19 mouse cellular contexts compared by ENCODE assay signal in genomic region chr8:95668163-95668958, GRCm38 (mm10). TPM values are rescaled to one million over a fixed set of nuclear protein-coding genes. Genes with fewer than 3 reads are reported as not detected.
DNase-seq lines count a peak whose midpoint lies in the region; ATAC-seq and TF ChIP-seq lines count a peak whose summit lies in the region.
"Had no signal": no experiment of that assay in that cellular context is flagged by ENCODE, and none has a peak within 500 bp of the region (broad histone marks: within the 10 kb centered on the region; RNA-seq: fewer than 3 reads in every experiment).

No protein-coding gene starts in this region.

- H3K4me1 ChIP-seq in hindbrain, embryonic 13.5 days (replicated peaks), result peaks cover 5% of the 10 kb centered on the region
- H3K4me1 ChIP-seq in hindbrain, embryonic 11.5 days (replicated peaks; ENCODE audit: control insufficient read depth, insufficient read depth, low read length), result no peaks in the 10 kb centered on the region
- no peaks in the 10 kb centered on the region for H3K4me1 ChIP-seq in intestine, embryonic 14.5 days (replicated peaks; ENCODE audit: control insufficient read depth, insufficient read depth, low read length)
- H3K4me1 ChIP-seq in olfactory bulb, adult 2 months (ENCODE audit: control insufficient read depth, insufficient read depth, low read length), result peaks cover 17% of the 10 kb centered on the region
- H3K4me1 ChIP-seq in kidney, embryonic 14.5 days (ENCODE audit: control insufficient read depth, insufficient read depth, low read length), result no peaks in the 10 kb centered on the region
- H3K4me1 ChIP-seq: forebrain, embryonic 13.5 days; limb, embryonic 15.5 days; liver, embryonic 15.5 days had no signal

- TF ChIP-seq CTCF in brain, embryonic 14.5 days (IDR thresholded peaks at IDR 0.05; ENCODE audit: borderline replicate concordance, extremely low read depth, insufficient read depth, insufficient read length), result no peak
- no peak for TF ChIP-seq CTCF in olfactory bulb, adult 2 months (IDR thresholded peaks at IDR 0.05; ENCODE audit: insufficient read depth, low read depth, low read length)

- no peak for ATAC-seq in hindbrain, embryonic 13.5 days (ENCODE audit: low FRiP score)
- no peak for ATAC-seq in hindbrain, embryonic 11.5 days (ENCODE audit: low FRiP score)
- ATAC-seq in intestine, embryonic 14.5 days (replicated peaks; ENCODE audit: low FRiP score, low TSS enrichment, low read depth), result peak; percentile 71; the same call in 1 of the 2 replicates
- no peak for ATAC-seq in kidney, embryonic 14.5 days (ENCODE audit: low FRiP score, low TSS enrichment)
- ATAC-seq: forebrain, embryonic 13.5 days; inflammation-experienced regulatory T-cells, adult 6 months; lung, postnatal 0 days had no signal

- no peak overlapping the region for H3K4me3 ChIP-seq in hindbrain, embryonic 13.5 days
- no peak overlapping the region for H3K4me3 ChIP-seq in hindbrain, embryonic 11.5 days (ENCODE audit: low read depth, low read length)
- no peak overlapping the region for H3K4me3 ChIP-seq in intestine, embryonic 14.5 days (ENCODE audit: low read depth, low read length)
- H3K4me3 ChIP-seq in olfactory bulb, adult 2 months (ENCODE audit: insufficient read depth, low read depth, low read length), result no peak overlapping the region
- H3K4me3 ChIP-seq in kidney, embryonic 14.5 days (ENCODE audit: low read length), result no peak overlapping the region
- H3K4me3 ChIP-seq: forebrain, embryonic 13.5 days; heart, embryonic 12.5 days; limb, embryonic 15.5 days; liver, embryonic 15.5 days; megakaryocyte, embryonic 14.5 days; myocyte had no signal

- no peaks in the 10 kb centered on the region for H3K9me3 ChIP-seq in hindbrain, embryonic 13.5 days
- H3K9me3 ChIP-seq in hindbrain, embryonic 11.5 days (ENCODE audit: control insufficient read depth, low read length), result no peaks in the 10 kb centered on the region
- H3K9me3 ChIP-seq in intestine, embryonic 14.5 days (ENCODE audit: control insufficient read depth, low read length), result 0 out of 2 replicates have a peak, but pooled peaks cover 2% of the 10 kb centered on the region
- H3K9me3 ChIP-seq in kidney, embryonic 14.5 days (ENCODE audit: control insufficient read depth, low read length), result no peaks in the 10 kb centered on the region
- H3K9me3 ChIP-seq: limb, embryonic 15.5 days; liver, embryonic 15.5 days had no signal

- H3K27me3 ChIP-seq in hindbrain, embryonic 13.5 days, result no peaks in the 10 kb centered on the region
- H3K27me3 ChIP-seq in hindbrain, embryonic 11.5 days (ENCODE audit: control insufficient read depth, insufficient read depth, low read length), result no peaks in the 10 kb centered on the region
- peaks cover 5% of the 10 kb centered on the region for H3K27me3 ChIP-seq in intestine, embryonic 14.5 days (replicated peaks; ENCODE audit: control insufficient read depth, insufficient read depth, low read length)
- peaks cover 7% of the 10 kb centered on the region; the same call in 1 of the 2 replicates for H3K27me3 ChIP-seq in kidney, embryonic 14.5 days (ENCODE audit: control insufficient read depth, insufficient read depth, low read length)

- WGBS in hindbrain, embryonic 13.5 days, result 61% methylated on average over 8 of the region's 8 CpGs
- WGBS in hindbrain, embryonic 11.5 days, result 64% methylated on average over 8 of the region's 8 CpGs
- 50% methylated on average over 8 of the region's 8 CpGs for WGBS in intestine, embryonic 14.5 days
- 39% methylated on average over 8 of the region's 8 CpGs for WGBS in olfactory bulb, adult 2 months
- WGBS in kidney, embryonic 14.5 days, result 54% methylated on average over 8 of the region's 8 CpGs

- no peak overlapping the region for H3K4me2 ChIP-seq in hindbrain, embryonic 13.5 days
- no peak overlapping the region for H3K4me2 ChIP-seq in hindbrain, embryonic 11.5 days (replicated peaks; ENCODE audit: low read depth, low read length)
- H3K4me2 ChIP-seq in intestine, embryonic 14.5 days (ENCODE audit: low read length), result no peak overlapping the region
- no peak overlapping the region for H3K4me2 ChIP-seq in kidney, embryonic 14.5 days (replicated peaks; ENCODE audit: low read depth, low read length)
- H3K4me2 ChIP-seq: forebrain, embryonic 13.5 days; heart, embryonic 12.5 days; limb, embryonic 15.5 days; liver, embryonic 15.5 days had no signal

- no peaks in the 10 kb centered on the region for H3K36me3 ChIP-seq in hindbrain, embryonic 13.5 days
- no peaks in the 10 kb centered on the region for H3K36me3 ChIP-seq in hindbrain, embryonic 11.5 days (ENCODE audit: control insufficient read depth, insufficient read depth, low read length)
- no peaks in the 10 kb centered on the region for H3K36me3 ChIP-seq in intestine, embryonic 14.5 days (ENCODE audit: control insufficient read depth, insufficient read depth, low read length)
- no peaks in the 10 kb centered on the region for H3K36me3 ChIP-seq in kidney, embryonic 14.5 days (ENCODE audit: control insufficient read depth, insufficient read depth, low read length)
- H3K36me3 ChIP-seq: heart, embryonic 12.5 days; limb, embryonic 15.5 days; liver, embryonic 15.5 days had no signal

- peak overlapping the region; percentile 55 for H3K27ac ChIP-seq in hindbrain, embryonic 13.5 days
- H3K27ac ChIP-seq in hindbrain, embryonic 11.5 days (ENCODE audit: low read depth, low read length), result no peak overlapping the region
- H3K27ac ChIP-seq in intestine, embryonic 14.5 days (ENCODE audit: low read depth), result no peak overlapping the region
- H3K27ac ChIP-seq in olfactory bulb, adult 2 months (ENCODE audit: insufficient read depth, low read depth, low read length), result peak overlapping the region; percentile 50; the same call in 1 of the 2 replicates
- no peak overlapping the region for H3K27ac ChIP-seq in kidney, embryonic 14.5 days (ENCODE audit: low read depth, low read length)
- H3K27ac ChIP-seq: forebrain, embryonic 13.5 days; limb, embryonic 15.5 days; liver, embryonic 15.5 days had no signal

- 0 out of 2 replicates have a peak overlapping the region, but pooled peaks have one; percentile 3 for H3K9ac ChIP-seq in hindbrain, embryonic 13.5 days
- no peak overlapping the region for H3K9ac ChIP-seq in hindbrain, embryonic 11.5 days (ENCODE audit: low read depth, low read length)
- no peak overlapping the region for H3K9ac ChIP-seq in intestine, embryonic 14.5 days (ENCODE audit: low read length)
- no peak overlapping the region for H3K9ac ChIP-seq in kidney, embryonic 14.5 days (ENCODE audit: low read depth, low read length)
- H3K9ac ChIP-seq: forebrain, embryonic 13.5 days; heart, embryonic 12.5 days; limb, embryonic 15.5 days; liver, embryonic 15.5 days had no signal

- TF ChIP-seq POLR2A in brain, embryonic 14.5 days (IDR thresholded peaks at IDR 0.05; ENCODE audit: borderline replicate concordance, extremely low read depth, insufficient read depth, insufficient read length, poor library complexity, severe bottlenecking), result no peak
- TF ChIP-seq POLR2A in olfactory bulb, adult 2 months (IDR thresholded peaks at IDR 0.05; ENCODE audit: insufficient read depth, low read depth, low read length), result no peak

- DNase-seq in hindbrain, embryonic 11.5 days (ENCODE audit: low spot score), result no peak
- peak; percentile 35 for DNase-seq in brain, embryonic 14.5 days (ENCODE audit: low read depth)
- no peak for DNase-seq in intestine, embryonic 14.5 days (ENCODE audit: low spot score)
- DNase-seq in lung, postnatal 36 days, result no peak
- DNase-seq: cerebellum, adult 2 months; cerebellum, postnatal 36 days; right cerebral cortex, postnatal 14 days; thymus, postnatal 14 days had no signal

RNA-seq across cellular contexts. Expression of gene Ndrg4, which starts 8.4 kb away (rescaled TPM):
- 224 and 229 TPM in 2 replicates for polyA plus RNA-seq in hindbrain, embryonic 13.5 days (2015; fragmentation: Nextera tagmentation; extraction: Ambion mirVana)
- polyA plus RNA-seq in hindbrain, embryonic 11.5 days (2014; fragmentation: Nextera tagmentation; extraction: Ambion mirVana), result 45.0 and 61.6 TPM in 2 replicates
- polyA plus RNA-seq in brain, embryonic 14.5 days (2012; rRNA removed), result 348 and 357 TPM in 2 replicates
- 21.3 and 22.1 TPM in 2 replicates for polyA plus RNA-seq in intestine, embryonic 14.5 days (2014; fragmentation: Nextera tagmentation; extraction: Ambion mirVana)
- polyA plus RNA-seq in olfactory bulb, adult 2 months (2012; ENCODE audit: insufficient read depth, insufficient read length, low replicate concordance, missing spikeins), result 472 and 1,489 TPM in 2 replicates
- polyA plus RNA-seq in kidney, embryonic 14.5 days (2014; fragmentation: Nextera tagmentation; extraction: Ambion mirVana), result 6.7 and 11.4 TPM in 2 replicates

RNA-seq across cellular contexts. Expression of gene Gins3, which starts 35.1 kb away (rescaled TPM):
- polyA plus RNA-seq in hindbrain, embryonic 13.5 days (2015; fragmentation: Nextera tagmentation; extraction: Ambion mirVana), result 8.1 and 8.2 TPM in 2 replicates
- polyA plus RNA-seq in hindbrain, embryonic 11.5 days (2014; fragmentation: Nextera tagmentation; extraction: Ambion mirVana), result 24.1 and 25.1 TPM in 2 replicates
- polyA plus RNA-seq in brain, embryonic 14.5 days (2012; rRNA removed), result 4.6 and 6.2 TPM in 2 replicates
- polyA plus RNA-seq in intestine, embryonic 14.5 days (2014; fragmentation: Nextera tagmentation; extraction: Ambion mirVana), result 18.6 and 21.1 TPM in 2 replicates
- not detected in 2 replicates for polyA plus RNA-seq in olfactory bulb, adult 2 months (2012; ENCODE audit: insufficient read depth, insufficient read length, low replicate concordance, missing spikeins)
- polyA plus RNA-seq in kidney, embryonic 14.5 days (2014; fragmentation: Nextera tagmentation; extraction: Ambion mirVana), result 17.3 and 27.0 TPM in 2 replicates

RNA-seq across cellular contexts. Expression of gene Setd6, which starts 47.3 kb away (rescaled TPM):
- polyA plus RNA-seq in hindbrain, embryonic 13.5 days (2015; fragmentation: Nextera tagmentation; extraction: Ambion mirVana), result 23.6 and 23.7 TPM in 2 replicates
- polyA plus RNA-seq in hindbrain, embryonic 11.5 days (2014; fragmentation: Nextera tagmentation; extraction: Ambion mirVana), result 18.2 and 21.3 TPM in 2 replicates
- polyA plus RNA-seq in brain, embryonic 14.5 days (2012; rRNA removed), result 24.9 and 25.0 TPM in 2 replicates
- polyA plus RNA-seq in intestine, embryonic 14.5 days (2014; fragmentation: Nextera tagmentation; extraction: Ambion mirVana), result 21.5 and 22.8 TPM in 2 replicates
- polyA plus RNA-seq in olfactory bulb, adult 2 months (2012; ENCODE audit: insufficient read depth, insufficient read length, low replicate concordance, missing spikeins), result not detected in 2 replicates
- polyA plus RNA-seq in kidney, embryonic 14.5 days (2014; fragmentation: Nextera tagmentation; extraction: Ambion mirVana), result 21.6 and 25.1 TPM in 2 replicates

Comparison
In these comparisons a context has a peak if more than half of its experiments do, and no peak if none do; other contexts are left out.
1. H3K27ac ChIP-seq: peak in hindbrain, embryonic 13.5 days (single experiment) and olfactory bulb, adult 2 months (single experiment); none in hindbrain, embryonic 11.5 days (single experiment), intestine, embryonic 14.5 days (single experiment) and kidney, embryonic 14.5 days (single experiment).
2. RNA of gene Setd6, which starts 47.3 kb away (polyA plus RNA-seq): 21.6 to 25.1 TPM in kidney, embryonic 14.5 days, 24.9 to 25.0 TPM in brain, embryonic 14.5 days, 23.6 to 23.7 TPM in hindbrain, embryonic 13.5 days, 21.5 to 22.8 TPM in intestine, embryonic 14.5 days and 18.2 to 21.3 TPM in hindbrain, embryonic 11.5 days; not detected in olfactory bulb, adult 2 months; every median in the first group is over 10 times any median in the second.